Mouse (Mus musculus): ENCODE measurements around the gene Btaf1. TPM values are rescaled to one million over a fixed set of nuclear protein-coding genes. Genes with fewer than 3 reads are reported as not detected.

Gene Btaf1
- polyA plus RNA-seq, 1 experiment from 2014 or later: 11.4 TPM

DNA sequence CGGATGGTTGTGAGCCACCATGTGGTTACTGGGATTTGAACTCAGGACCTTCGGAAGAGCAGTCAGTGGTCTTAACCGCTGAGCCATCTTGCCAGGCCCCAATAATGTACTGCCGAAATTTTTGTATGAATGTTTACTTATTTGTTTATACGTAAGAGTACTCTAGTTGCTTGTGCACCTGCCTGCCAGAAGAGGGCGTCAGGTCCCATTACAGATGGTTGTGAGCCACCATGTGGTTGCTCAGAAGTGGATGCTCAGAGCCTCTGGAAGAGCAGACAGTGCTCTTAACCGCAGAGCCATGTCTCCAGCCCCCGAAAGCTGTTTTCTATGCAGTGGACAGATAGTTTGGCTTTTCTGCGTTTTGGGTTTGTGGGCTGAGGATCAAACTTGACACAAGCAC, 28.1 kb upstream of the Btaf1 start:
- 43% methylated on average over 9 of the region's 9 CpGs for WGBS
- Histone ChIP-seq H3K27me3 (replicated peaks; ENCODE audit: control insufficient read depth, insufficient read depth, low read length) (no peaks in the 10 kb centered on the region), H3K27ac (ENCODE audit: low read depth, low read length) (no peak overlapping the region), H3K36me3 (ENCODE audit: control insufficient read depth, insufficient read depth, low read length) (peaks cover 18% of the 10 kb centered on the region), H3K4me2 (ENCODE audit: low read length) (no peak overlapping the region), H3K9me3 (replicated peaks; ENCODE audit: control insufficient read depth, low read length) (no peaks in the 10 kb centered on the region), H3K4me1 (ENCODE audit: control insufficient read depth, insufficient read depth, low read length) (peaks cover 8% of the 10 kb centered on the region), H3K9ac (ENCODE audit: low read length) (no peak overlapping the region), H3K4me3 (ENCODE audit: low read depth, low read length) (no peak overlapping the region)
- DNase-seq (ENCODE audit: low spot score): peak; percentile 64
- ATAC-seq: no peak

DNA sequence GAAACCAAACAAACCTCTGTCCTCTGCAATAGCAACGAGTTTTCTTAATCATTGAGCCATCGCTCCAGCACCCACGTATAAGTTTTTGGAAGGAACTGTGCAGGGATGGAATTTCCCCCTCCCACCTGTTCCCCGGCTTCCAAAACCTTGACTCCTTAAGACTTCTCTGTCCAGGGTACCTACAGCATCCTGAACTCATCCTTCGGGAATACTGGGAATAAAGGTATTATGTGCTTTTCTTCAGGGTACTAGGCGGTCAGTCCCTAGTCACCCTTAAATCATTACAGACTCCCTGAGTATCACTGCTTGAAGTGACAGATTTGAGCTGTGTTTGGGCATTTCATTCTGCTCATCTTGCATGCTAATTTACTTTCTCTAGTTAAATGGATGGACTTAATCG, 22.5 kb upstream of the Btaf1 start:
- Histone ChIP-seq H3K36me3 (ENCODE audit: control insufficient read depth, insufficient read depth, low read length) (no peaks in the 10 kb centered on the region), H3K9ac (ENCODE audit: low read length) (peak overlapping the region; percentile 72), H3K27me3 (replicated peaks; ENCODE audit: control insufficient read depth, insufficient read depth, low read length) (no peaks in the 10 kb centered on the region), H3K4me3 (ENCODE audit: low read depth, low read length) (no peak overlapping the region), H3K9me3 (replicated peaks; ENCODE audit: control insufficient read depth, low read length) (no peaks in the 10 kb centered on the region), H3K4me1 (ENCODE audit: control insufficient read depth, insufficient read depth, low read length) (no peaks in the 10 kb centered on the region), H3K27ac (ENCODE audit: low read depth, low read length) (peak overlapping the region; percentile 72; the same call in 1 of the 2 replicates), H3K4me2 (ENCODE audit: low read length) (peak overlapping the region; percentile 76)
- WGBS: 22% methylated on average over 7 of the region's 7 CpGs
- DNase-seq (ENCODE audit: low spot score) (no peak), ATAC-seq (no peak)

DNA sequence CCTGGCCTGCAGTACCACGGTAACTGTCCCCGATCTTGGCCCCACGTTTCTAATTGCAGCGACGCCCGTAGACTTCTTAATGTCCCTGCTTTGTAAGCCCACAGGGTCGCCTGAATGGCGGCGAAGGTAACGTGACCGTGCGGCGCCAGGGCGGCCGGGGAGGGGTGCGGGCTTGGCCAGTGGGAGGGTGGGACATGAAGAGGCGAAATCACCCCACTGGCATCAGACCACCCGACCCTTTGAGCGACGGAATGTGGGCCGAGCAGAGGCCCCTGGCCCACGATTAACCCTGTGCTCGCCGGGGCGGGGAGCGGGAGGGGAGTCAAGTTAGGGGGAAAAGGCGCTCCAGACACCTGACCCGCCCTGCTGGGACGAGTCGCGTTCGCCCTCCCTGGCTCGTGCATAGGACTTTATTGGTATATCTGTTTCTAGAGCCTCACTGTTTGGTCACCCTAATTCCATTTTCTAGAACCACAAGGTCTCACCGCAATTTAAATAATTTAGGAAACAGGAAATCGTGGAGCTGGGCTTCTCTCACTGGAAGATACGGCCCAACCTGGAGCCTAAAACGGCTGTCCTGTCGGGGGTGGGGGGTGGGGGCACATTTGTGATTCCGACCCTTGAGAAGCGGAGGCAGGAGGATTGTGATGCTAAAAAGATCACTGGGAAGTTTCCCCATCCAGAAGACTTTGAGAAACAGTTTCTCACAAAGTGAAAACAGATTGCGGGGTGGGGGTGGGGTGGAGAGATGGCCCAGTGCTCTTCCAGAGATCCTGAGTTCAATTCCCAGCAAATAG, 21.5 kb upstream of the Btaf1 start:
- H3K9me3 ChIP-seq (replicated peaks; ENCODE audit: control insufficient read depth, low read length): no peaks in the 10 kb centered on the region
- H3K27me3 ChIP-seq (replicated peaks; ENCODE audit: control insufficient read depth, insufficient read depth, low read length): no peaks in the 10 kb centered on the region
- DNase-seq (ENCODE audit: low spot score) (peak; percentile 83), ATAC-seq (peak; percentile 92)
- peak overlapping the region; percentile 72 for H3K9ac ChIP-seq (ENCODE audit: low read length)
- H3K27ac ChIP-seq (ENCODE audit: low read depth, low read length): peak overlapping the region; percentile 72
- H3K36me3 ChIP-seq (ENCODE audit: control insufficient read depth, insufficient read depth, low read length): no peaks in the 10 kb centered on the region
- H3K4me2 ChIP-seq (ENCODE audit: low read length): peak overlapping the region; percentile 76
- peak overlapping the region; percentile 46 for H3K4me3 ChIP-seq (ENCODE audit: low read depth, low read length)
- 1% methylated on average over 41 of the region's 41 CpGs for WGBS
- H3K4me1 ChIP-seq (ENCODE audit: control insufficient read depth, insufficient read depth, low read length): no peaks in the 10 kb centered on the region

DNA sequence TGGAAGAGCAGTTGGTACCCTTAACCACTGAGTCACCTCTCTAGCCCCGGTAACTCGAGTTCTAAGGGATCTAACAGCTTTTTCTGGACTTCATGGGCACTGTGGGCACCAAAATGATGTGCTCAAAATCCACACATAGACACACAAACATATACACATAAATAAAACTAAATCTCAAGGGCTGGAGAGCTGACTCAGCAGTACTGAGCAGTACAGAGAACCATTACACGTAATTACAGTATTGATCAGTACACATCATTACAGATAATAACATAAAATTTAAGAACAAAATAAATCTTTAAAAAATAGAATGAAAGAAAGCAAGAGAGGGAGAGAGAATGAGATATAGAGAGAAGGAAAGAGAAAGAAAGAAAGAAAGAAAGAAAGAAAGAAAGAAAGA, 16.7 kb upstream of the Btaf1 start:
- no peaks in the 10 kb centered on the region for H3K36me3 ChIP-seq (ENCODE audit: control insufficient read depth, insufficient read depth, low read length)
- H3K4me3 ChIP-seq (ENCODE audit: low read depth, low read length): no peak overlapping the region
- no peaks in the 10 kb centered on the region for H3K27me3 ChIP-seq (replicated peaks; ENCODE audit: control insufficient read depth, insufficient read depth, low read length)
- H3K9ac ChIP-seq (ENCODE audit: low read length): no peak overlapping the region
- no peak overlapping the region for H3K4me2 ChIP-seq (ENCODE audit: low read length)
- ATAC-seq (no peak), DNase-seq (ENCODE audit: low spot score) (no peak)
- H3K27ac ChIP-seq (ENCODE audit: low read depth, low read length): no peak overlapping the region
- no peaks in the 10 kb centered on the region for H3K9me3 ChIP-seq (replicated peaks; ENCODE audit: control insufficient read depth, low read length)
- H3K4me1 ChIP-seq (ENCODE audit: control insufficient read depth, insufficient read depth, low read length): peaks cover 9% of the 10 kb centered on the region
- WGBS: 86% methylated on average over 3 of the region's 3 CpGs

DNA sequence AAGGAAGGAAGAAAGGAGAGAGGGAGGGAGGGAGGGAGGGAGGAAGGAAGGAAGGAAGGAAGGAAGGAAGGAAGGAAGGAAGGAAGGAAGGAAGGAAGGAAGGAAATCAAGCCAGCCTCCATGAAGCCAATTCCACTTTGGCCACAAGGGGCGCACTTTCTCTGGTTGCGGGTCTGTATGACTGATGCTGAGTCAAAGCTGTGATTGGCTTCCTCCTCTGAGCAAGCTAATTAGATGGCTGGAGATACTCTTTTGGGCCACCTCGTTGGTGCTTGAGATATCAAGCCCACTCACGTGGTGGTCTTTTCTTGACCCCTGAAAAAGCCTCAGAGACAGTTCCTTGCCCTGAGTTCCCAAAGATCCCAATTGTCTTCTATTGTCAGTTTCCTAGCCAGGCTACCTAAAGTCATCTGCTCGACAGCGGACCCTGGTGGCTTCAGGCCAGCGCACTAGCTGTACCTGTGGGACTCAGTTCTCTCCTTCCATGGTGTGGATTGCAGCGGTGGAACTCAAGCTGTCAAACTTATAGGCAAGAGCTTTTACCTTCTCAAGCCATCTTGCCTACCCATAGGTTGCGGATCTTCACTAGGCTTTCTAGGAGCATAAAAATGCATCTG, 16.1 kb upstream of the Btaf1 start:
- ATAC-seq (peak; percentile 48; the same call in 1 of the 2 replicates), DNase-seq (ENCODE audit: low spot score) (peak; percentile 74)
- 30% methylated on average over 9 of the region's 9 CpGs for WGBS
- Histone ChIP-seq H3K27me3 (replicated peaks; ENCODE audit: control insufficient read depth, insufficient read depth, low read length) (no peaks in the 10 kb centered on the region), H3K36me3 (ENCODE audit: control insufficient read depth, insufficient read depth, low read length) (no peaks in the 10 kb centered on the region), H3K9ac (ENCODE audit: low read length) (no peak overlapping the region), H3K9me3 (replicated peaks; ENCODE audit: control insufficient read depth, low read length) (no peaks in the 10 kb centered on the region), H3K4me1 (ENCODE audit: control insufficient read depth, insufficient read depth, low read length) (peaks cover 9% of the 10 kb centered on the region), H3K4me3 (ENCODE audit: low read depth, low read length) (no peak overlapping the region), H3K4me2 (ENCODE audit: low read length) (no peak overlapping the region), H3K27ac (ENCODE audit: low read depth, low read length) (no peak overlapping the region)

DNA sequence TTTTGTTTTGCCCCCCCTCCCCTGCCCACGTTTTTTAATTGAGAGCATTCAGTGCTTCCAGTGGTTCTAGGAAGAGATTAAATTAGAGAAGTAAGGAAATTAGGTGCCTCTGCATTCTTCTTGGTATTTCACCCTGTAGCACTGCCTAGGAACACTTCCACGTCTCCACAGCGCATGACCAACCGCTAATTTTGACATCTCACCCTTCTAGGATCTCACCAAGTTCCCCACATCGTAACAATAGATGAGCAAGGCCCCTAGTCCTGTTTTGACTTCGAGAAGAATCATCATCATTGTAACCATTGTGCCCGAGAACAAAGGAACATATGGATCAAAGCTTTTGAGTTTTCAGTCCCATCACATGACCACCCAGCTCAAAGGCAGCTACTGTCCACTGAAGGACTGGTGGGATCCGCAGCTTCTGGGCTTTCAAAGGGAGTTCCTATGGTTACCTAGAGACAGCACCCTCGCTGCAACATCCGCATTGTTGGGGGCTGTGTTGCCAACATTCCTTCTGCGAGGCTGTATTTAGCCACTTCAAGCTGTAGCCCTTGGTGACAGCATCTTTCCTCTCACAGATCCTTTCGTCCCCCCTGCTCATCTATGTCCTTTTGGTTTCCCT, 15.3 kb upstream of the Btaf1 start:
- ATAC-seq: peak; percentile 57
- Histone ChIP-seq H3K4me3 (ENCODE audit: low read depth, low read length) (no peak overlapping the region), H3K27me3 (replicated peaks; ENCODE audit: control insufficient read depth, insufficient read depth, low read length) (no peaks in the 10 kb centered on the region), H3K4me2 (ENCODE audit: low read length) (0 out of 2 replicates have a peak overlapping the region, but pooled peaks have one; percentile 3), H3K36me3 (ENCODE audit: control insufficient read depth, insufficient read depth, low read length) (no peaks in the 10 kb centered on the region), H3K9me3 (replicated peaks; ENCODE audit: control insufficient read depth, low read length) (no peaks in the 10 kb centered on the region), H3K9ac (ENCODE audit: low read length) (no peak overlapping the region), H3K4me1 (ENCODE audit: control insufficient read depth, insufficient read depth, low read length) (peaks cover 9% of the 10 kb centered on the region), H3K27ac (ENCODE audit: low read depth, low read length) (0 out of 2 replicates have a peak overlapping the region, but pooled peaks have one; percentile 9)
- peak; percentile 64 for DNase-seq (ENCODE audit: low spot score)
- 21% methylated on average over 12 of the region's 12 CpGs for WGBS

DNA sequence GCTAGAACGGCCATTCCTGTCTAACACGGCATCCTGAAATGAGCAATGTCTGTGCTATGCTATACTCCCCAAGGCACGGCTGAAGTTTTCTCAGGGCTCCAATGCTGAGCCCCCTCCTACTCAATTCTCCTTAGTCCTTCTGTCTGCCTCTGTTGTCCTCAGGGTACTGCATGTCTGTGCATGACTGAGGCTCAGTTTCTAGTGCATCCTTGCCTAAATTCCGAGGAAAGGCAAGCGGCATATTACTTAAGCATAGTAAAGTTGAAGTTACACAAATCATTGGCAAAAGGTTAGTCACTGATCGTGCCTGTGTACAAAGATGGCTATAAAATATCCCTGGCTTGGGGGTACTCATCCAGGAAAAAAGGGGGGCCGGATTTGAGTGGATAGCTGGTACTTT, 12.8 kb upstream of the Btaf1 start:
- H3K27ac ChIP-seq (ENCODE audit: low read depth, low read length): no peak overlapping the region
- no peak overlapping the region for H3K4me3 ChIP-seq (ENCODE audit: low read depth, low read length)
- DNase-seq (ENCODE audit: low spot score) (no peak), ATAC-seq (no peak)
- no peaks in the 10 kb centered on the region for H3K36me3 ChIP-seq (ENCODE audit: control insufficient read depth, insufficient read depth, low read length)
- WGBS: 81% methylated on average over 7 of the region's 7 CpGs
- peaks cover 15% of the 10 kb centered on the region for H3K4me1 ChIP-seq (ENCODE audit: control insufficient read depth, insufficient read depth, low read length)
- H3K9me3 ChIP-seq (replicated peaks; ENCODE audit: control insufficient read depth, low read length): no peaks in the 10 kb centered on the region
- no peak overlapping the region for H3K9ac ChIP-seq (ENCODE audit: low read length)
- H3K4me2 ChIP-seq (ENCODE audit: low read length): no peak overlapping the region
- no peaks in the 10 kb centered on the region for H3K27me3 ChIP-seq (replicated peaks; ENCODE audit: control insufficient read depth, insufficient read depth, low read length)

DNA sequence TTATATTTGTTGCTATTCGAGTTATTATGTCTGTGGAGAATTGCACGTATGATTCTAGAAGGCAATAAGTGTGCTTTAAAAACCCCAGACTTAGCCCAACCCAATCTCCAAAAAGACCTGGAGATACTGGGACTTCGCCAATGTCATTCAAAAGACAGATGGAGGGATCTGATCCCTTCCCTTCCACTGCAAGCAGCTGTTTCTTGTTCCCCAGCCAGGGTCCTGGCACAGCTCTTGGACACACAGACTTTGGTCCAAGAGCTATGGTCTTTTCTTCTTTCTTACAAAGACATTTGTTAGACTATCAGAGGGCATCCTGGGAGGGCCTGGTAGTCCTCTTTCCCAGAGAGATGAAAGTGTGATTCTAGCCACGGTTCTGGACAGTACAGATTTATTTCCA, 9.7 kb upstream of the Btaf1 start:
- Histone ChIP-seq H3K36me3 (ENCODE audit: control insufficient read depth, insufficient read depth, low read length) (no peaks in the 10 kb centered on the region), H3K9me3 (replicated peaks; ENCODE audit: control insufficient read depth, low read length) (no peaks in the 10 kb centered on the region), H3K4me1 (ENCODE audit: control insufficient read depth, insufficient read depth, low read length) (peaks cover 10% of the 10 kb centered on the region; the same call in 1 of the 2 replicates), H3K27ac (ENCODE audit: low read depth, low read length) (no peak overlapping the region), H3K9ac (ENCODE audit: low read length) (no peak overlapping the region), H3K4me2 (ENCODE audit: low read length) (no peak overlapping the region), H3K27me3 (replicated peaks; ENCODE audit: control insufficient read depth, insufficient read depth, low read length) (no peaks in the 10 kb centered on the region), H3K4me3 (ENCODE audit: low read depth, low read length) (no peak overlapping the region)
- WGBS: 79% methylated on average over 4 of the region's 4 CpGs
- DNase-seq (ENCODE audit: low spot score) (no peak), ATAC-seq (no peak)
